Mouse (Mus musculus) cerebellum, adult 2 months (tissue): ENCODE data around the gene Sarnp.

Experiments
- CTCF ChIP-seq: fragments of 200-500 bp; IDR thresholded peaks from 2 replicates; pipeline ENCODE4 v1.5.1; 2011; ENCODE audit warnings: low read depth, mild to moderate bottlenecking, control low read depth, low read length, moderate library complexity, borderline replicate concordance; ENCODE audit not compliant: insufficient read depth
- POLR2A ChIP-seq: fragments of 200-500 bp; IDR thresholded peaks from 2 replicates; pipeline ENCODE4 v1.6.1; 2011; ENCODE audit warnings: low read length, control low read depth, borderline replicate concordance; ENCODE audit not compliant: insufficient read depth

DNA sequence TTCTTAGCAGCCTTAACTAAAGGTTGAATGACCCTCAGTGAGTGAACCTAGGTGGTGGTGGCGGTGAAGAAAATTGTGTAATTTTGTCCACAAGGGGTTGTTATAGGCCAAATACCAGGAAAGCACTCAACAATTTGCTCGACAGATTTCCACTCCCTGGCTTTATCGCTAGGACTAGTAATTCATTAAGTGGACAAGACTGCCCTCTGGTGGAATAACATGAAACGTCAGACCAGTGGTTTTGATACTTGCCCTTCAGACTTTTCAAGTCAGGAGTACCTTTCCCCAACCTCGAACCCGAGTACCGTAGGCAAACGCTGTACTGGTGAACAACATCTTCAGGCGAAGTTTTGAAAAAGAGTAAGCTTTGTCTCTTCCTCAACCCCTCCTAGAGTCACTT lies 78.3 kb downstream of the Sarnp start:
- TF ChIP-seq POLR2A (no peak), CTCF (peak; percentile 54; the same call in 1 of the 2 replicates)
